In the genomic region with DNA sequence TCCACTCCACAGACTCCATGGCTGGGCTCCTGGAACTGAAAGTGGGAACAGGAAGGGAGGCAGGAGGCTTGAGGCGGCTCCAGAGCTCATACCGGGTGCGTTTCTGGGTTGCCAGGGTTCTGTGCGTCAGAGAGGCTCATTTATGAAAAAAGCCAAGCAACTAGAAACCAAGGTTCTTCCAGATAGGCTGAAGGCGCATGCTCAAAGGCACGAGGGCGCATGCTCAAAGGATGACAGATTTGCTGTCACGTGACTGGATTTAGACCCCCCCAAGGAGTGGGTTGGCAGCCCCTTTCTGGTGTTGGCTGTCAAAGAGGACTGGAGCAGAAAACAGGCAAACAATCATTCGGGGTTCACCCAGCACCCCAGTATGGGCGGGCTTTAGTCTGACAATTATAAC, we compare ENCODE assay signal across 7 mouse cellular contexts. TPM values are rescaled to one million over a fixed set of nuclear protein-coding genes. Genes with fewer than 3 reads are reported as not detected.
DNase-seq lines count a peak whose midpoint lies in the region; ATAC-seq lines count a peak whose summit lies in the region.

No protein-coding gene starts in this region.

- peak; percentile 42 for DNase-seq in urinary bladder, postnatal 25 days (ENCODE audit: low spot score)
- DNase-seq in urinary bladder, postnatal 4 days (ENCODE audit: low spot score in 2 of 2): no peak
- peak; percentile 71 for DNase-seq in layer of hippocampus, adult 9-11 months
- DNase-seq in embryo, embryonic 11 days: no peak

- H3K27me3 ChIP-seq in embryonic facial prominence, embryonic 12.5 days: no peaks in the 10 kb centered on the region
- no peaks in the 10 kb centered on the region for H3K27me3 ChIP-seq in heart, embryonic 14.5 days (ENCODE audit: control insufficient read depth, insufficient read depth, low read length)
- H3K27me3 ChIP-seq in stomach, embryonic 14.5 days (ENCODE audit: control insufficient read depth, insufficient read depth, low read length): no peaks in the 10 kb centered on the region

- ATAC-seq in embryonic facial prominence, embryonic 12.5 days (ENCODE audit: insufficient number of reproducible peaks, insufficient read depth, low FRiP score, low TSS enrichment): no peak
- no peak for ATAC-seq in heart, embryonic 14.5 days (ENCODE audit: insufficient number of reproducible peaks, insufficient read depth, low FRiP score, low read depth)
- ATAC-seq in stomach, embryonic 14.5 days (ENCODE audit: insufficient number of reproducible peaks, insufficient read depth, low FRiP score, low read depth): peak; percentile 19; the same call in 1 of the 2 replicates

- H3K27ac ChIP-seq in embryonic facial prominence, embryonic 12.5 days: peak overlapping the region; percentile 83
- H3K27ac ChIP-seq in heart, embryonic 14.5 days (replicated peaks in 1 of 2; ENCODE audit: control insufficient read depth in 1 of 2, insufficient read depth in 1 of 2, low read depth in 2 of 2, low read length in 2 of 2): peak overlapping the region; percentile 31 to 78; a peak in 3 of 4 replicates
- peak overlapping the region; percentile 91 for H3K27ac ChIP-seq in stomach, embryonic 14.5 days (ENCODE audit: low read length)

- no peaks in the 10 kb centered on the region for H3K36me3 ChIP-seq in embryonic facial prominence, embryonic 12.5 days
- no peaks in the 10 kb centered on the region for H3K36me3 ChIP-seq in heart, embryonic 14.5 days (ENCODE audit: control insufficient read depth, insufficient read depth, low read length)
- H3K36me3 ChIP-seq in stomach, embryonic 14.5 days (ENCODE audit: control insufficient read depth, insufficient read depth, low read length): no peaks in the 10 kb centered on the region

- peaks cover 32% of the 10 kb centered on the region for H3K4me1 ChIP-seq in embryonic facial prominence, embryonic 12.5 days
- H3K4me1 ChIP-seq in heart, embryonic 14.5 days (ENCODE audit: control insufficient read depth in 2 of 2, insufficient read depth in 2 of 2, low read length in 2 of 2): peaks cover 29 to 31% of the 10 kb centered on the region in 2 experiments
- H3K4me1 ChIP-seq in stomach, embryonic 14.5 days (ENCODE audit: control insufficient read depth, insufficient read depth, low read length): peaks cover 23% of the 10 kb centered on the region

- H3K9me3 ChIP-seq in embryonic facial prominence, embryonic 12.5 days: no peaks in the 10 kb centered on the region
- no peaks in the 10 kb centered on the region for H3K9me3 ChIP-seq in heart, embryonic 14.5 days (ENCODE audit: control insufficient read depth, low read length)
- H3K9me3 ChIP-seq in stomach, embryonic 14.5 days (ENCODE audit: control insufficient read depth, low read depth, low read length): no peaks in the 10 kb centered on the region

- H3K4me3 ChIP-seq in embryonic facial prominence, embryonic 12.5 days: no peak overlapping the region
- H3K4me3 ChIP-seq in heart, embryonic 14.5 days (ENCODE audit: control insufficient read depth in 1 of 2, insufficient read depth in 1 of 2, low read depth in 1 of 2, low read length in 2 of 2): no peak overlapping the region
- no peak overlapping the region for H3K4me3 ChIP-seq in stomach, embryonic 14.5 days (ENCODE audit: low read depth, low read length)

- H3K9ac ChIP-seq in embryonic facial prominence, embryonic 12.5 days: no peak overlapping the region
- peak overlapping the region; percentile 22 for H3K9ac ChIP-seq in heart, embryonic 14.5 days (ENCODE audit: low read length)
- no peak overlapping the region for H3K9ac ChIP-seq in stomach, embryonic 14.5 days (replicated peaks; ENCODE audit: low read depth, low read length)

- peak overlapping the region; percentile 11; the same call in 1 of the 2 replicates for H3K4me2 ChIP-seq in embryonic facial prominence, embryonic 12.5 days (replicated peaks)
- peak overlapping the region; percentile 43; the same call in 1 of the 2 replicates for H3K4me2 ChIP-seq in heart, embryonic 14.5 days (ENCODE audit: low read length)
- H3K4me2 ChIP-seq in stomach, embryonic 14.5 days (replicated peaks; ENCODE audit: low read depth, low read length): 0 out of 2 replicates have a peak overlapping the region, but pooled peaks have one; percentile 7

- WGBS in embryonic facial prominence, embryonic 12.5 days: 67% methylated on average over 10 of the region's 10 CpGs
- 76% methylated on average over 10 of the region's 10 CpGs for WGBS in heart, embryonic 14.5 days
- 66% methylated on average over 10 of the region's 10 CpGs for WGBS in stomach, embryonic 14.5 days

RNA-seq across cellular contexts. Expression of gene Ctdsp2, which starts 16.8 kb away (rescaled TPM):
- polyA plus RNA-seq in embryonic facial prominence, embryonic 12.5 days (2016; fragmentation: Nextera tagmentation; extraction: Ambion mirVana): 85.1 and 91.0 TPM in 2 replicates
- polyA plus RNA-seq in heart, embryonic 14.5 days (2014; fragmentation: Nextera tagmentation; extraction: Ambion mirVana): 60.4 and 64.4 TPM in 2 replicates
- polyA plus RNA-seq in stomach, embryonic 14.5 days (2014; fragmentation: Nextera tagmentation; extraction: Ambion mirVana): 103 and 107 TPM in 2 replicates

RNA-seq across cellular contexts. Expression of gene Avil, which starts 38.8 kb away (rescaled TPM):
- 3.3 and 3.9 TPM in 2 replicates for polyA plus RNA-seq in embryonic facial prominence, embryonic 12.5 days (2016; fragmentation: Nextera tagmentation; extraction: Ambion mirVana)
- 0.19 and 0.39 TPM in 2 replicates for polyA plus RNA-seq in heart, embryonic 14.5 days (2014; fragmentation: Nextera tagmentation; extraction: Ambion mirVana)
- 0.29 and 0.58 TPM in 2 replicates for polyA plus RNA-seq in stomach, embryonic 14.5 days (2014; fragmentation: Nextera tagmentation; extraction: Ambion mirVana)

Comparison
In these comparisons a context has a peak if more than half of its experiments do, and no peak if none do; other contexts are left out.
1. DNase-seq: peak in urinary bladder, postnatal 25 days (single experiment) and layer of hippocampus, adult 9-11 months (single experiment); none in urinary bladder, postnatal 4 days (0 of 2) and embryo, embryonic 11 days (single experiment).
2. Peak in every context shown above with its lines, with median percentiles within 50 percentile points of each other: H3K27ac ChIP-seq and H3K4me2 ChIP-seq.